ENCODE assay signal across 7 mouse cellular contexts in genomic region chr7:107371126-107371920, GRCm38 (mm10). TPM values are rescaled to one million over a fixed set of nuclear protein-coding genes. Genes with fewer than 3 reads are reported as not detected.
DNase-seq lines count a peak whose midpoint lies in the region; ATAC-seq and TF ChIP-seq lines count a peak whose summit lies in the region.

No protein-coding gene starts in this region.

- no peak for TF ChIP-seq CTCF in cortical plate, adult 2 months (IDR thresholded peaks at IDR 0.05; ENCODE audit: extremely low read depth, insufficient read depth, low read length)

- H3K4me2 ChIP-seq in lung, embryonic 15.5 days, result peak overlapping the region; percentile 95
- peak overlapping the region; percentile 89 for H3K4me2 ChIP-seq in neural tube, embryonic 13.5 days

- H3K36me3 ChIP-seq in lung, embryonic 15.5 days, result no peaks in the 10 kb centered on the region
- no peaks in the 10 kb centered on the region for H3K36me3 ChIP-seq in limb, embryonic 10.5 days
- no peaks in the 10 kb centered on the region for H3K36me3 ChIP-seq in neural tube, embryonic 13.5 days

- H3K9ac ChIP-seq in lung, embryonic 15.5 days, result peak overlapping the region; percentile 37
- peak overlapping the region; percentile 71 for H3K9ac ChIP-seq in neural tube, embryonic 13.5 days

- no peak for DNase-seq in lung, postnatal 10 days
- DNase-seq in gastrocnemius, postnatal 4 days (ENCODE audit: low spot score in 2 of 2), result peak; percentile 15 to 16
- peak; percentile 63 for DNase-seq in limb, embryonic 10.5 days (ENCODE audit: low spot score)
- no peak for DNase-seq in frontal cortex, postnatal 10 days (ENCODE audit: low spot score in 2 of 2)

- ATAC-seq in lung, embryonic 15.5 days (ENCODE audit: borderline replicate concordance, extremely low read depth, low FRiP score, low TSS enrichment), result peak; percentile 58; the same call in 1 of the 2 replicates
- ATAC-seq in neural tube, embryonic 13.5 days (ENCODE audit: low read depth), result peak; percentile 75

- H3K9me3 ChIP-seq in lung, embryonic 15.5 days, result no peaks in the 10 kb centered on the region
- no peaks in the 10 kb centered on the region for H3K9me3 ChIP-seq in limb, embryonic 10.5 days (replicated peaks)
- H3K9me3 ChIP-seq in neural tube, embryonic 13.5 days, result no peaks in the 10 kb centered on the region

- no peak for TF ChIP-seq POLR2A in cortical plate, adult 2 months (IDR thresholded peaks at IDR 0.05; ENCODE audit: extremely low read depth, insufficient read depth, low read length)

- H3K27ac ChIP-seq in lung, embryonic 15.5 days, result no peak overlapping the region
- H3K27ac ChIP-seq in cortical plate, adult 2 months (ENCODE audit: insufficient read depth, low read length), result no peak overlapping the region
- peak overlapping the region; percentile 78 for H3K27ac ChIP-seq in limb, embryonic 10.5 days
- H3K27ac ChIP-seq in neural tube, embryonic 13.5 days (replicated peaks), result no peak overlapping the region

- H3K4me1 ChIP-seq in lung, embryonic 15.5 days, result peaks cover 7% of the 10 kb centered on the region
- no peaks in the 10 kb centered on the region for H3K4me1 ChIP-seq in cortical plate, adult 2 months (ENCODE audit: control insufficient read depth, insufficient read depth, low read length)
- peaks cover 14% of the 10 kb centered on the region for H3K4me1 ChIP-seq in limb, embryonic 10.5 days
- H3K4me1 ChIP-seq in neural tube, embryonic 13.5 days (replicated peaks), result peaks cover 15% of the 10 kb centered on the region

- WGBS in lung, embryonic 15.5 days, result 2% methylated on average over 45 of the region's 45 CpGs
- 3% methylated on average over 39 of the region's 45 CpGs for WGBS in limb, embryonic 10.5 days
- 2% methylated on average over 45 of the region's 45 CpGs for WGBS in neural tube, embryonic 13.5 days

- H3K4me3 ChIP-seq in lung, embryonic 15.5 days, result peak overlapping the region; percentile 56
- H3K4me3 ChIP-seq in cortical plate, adult 2 months (ENCODE audit: insufficient read depth, low read length), result peak overlapping the region; percentile 49
- peak overlapping the region; percentile 76 for H3K4me3 ChIP-seq in limb, embryonic 10.5 days
- H3K4me3 ChIP-seq in neural tube, embryonic 13.5 days, result peak overlapping the region; percentile 70

- H3K27me3 ChIP-seq in lung, embryonic 15.5 days, result peaks cover 50% of the 10 kb centered on the region
- H3K27me3 ChIP-seq in limb, embryonic 10.5 days (ENCODE audit: low read depth, poor library complexity, severe bottlenecking), result peaks cover 66% of the 10 kb centered on the region
- H3K27me3 ChIP-seq in neural tube, embryonic 13.5 days, result peaks cover 68% of the 10 kb centered on the region

RNA-seq across cellular contexts. Expression of gene Syt9, which starts 0.8 kb away (rescaled TPM):
- polyA plus RNA-seq in lung, embryonic 15.5 days (2015; fragmentation: Nextera tagmentation; extraction: Ambion mirVana), result 1.5 and 2.2 TPM in 2 replicates
- polyA plus RNA-seq in cortical plate, adult 2 months (2012; rRNA removed), result 4.8 and 5.2 TPM in 2 replicates
- 1 to 10 TPM; 3.2 to 3.3 TPM for total RNA-seq in gastrocnemius, postnatal 4 days (2021)
- 0.98 and 2.0 TPM in 2 replicates for polyA plus RNA-seq in limb, embryonic 10.5 days (2016; fragmentation: Nextera tagmentation; extraction: Ambion mirVana)
- 7.3 and 7.7 TPM in 2 replicates for polyA plus RNA-seq in neural tube, embryonic 13.5 days (2015; fragmentation: Nextera tagmentation; extraction: Ambion mirVana)

Comparison
In these comparisons a context has a peak if more than half of its experiments do, and no peak if none do; other contexts are left out.
1. DNase-seq: peak in gastrocnemius, postnatal 4 days (2 of 2) and limb, embryonic 10.5 days (single experiment); none in lung, postnatal 10 days (single experiment) and frontal cortex, postnatal 10 days (0 of 2).
2. Peak in every context shown above with its lines, with median percentiles within 50 percentile points of each other: H3K4me3 ChIP-seq.